In the genomic region with DNA sequence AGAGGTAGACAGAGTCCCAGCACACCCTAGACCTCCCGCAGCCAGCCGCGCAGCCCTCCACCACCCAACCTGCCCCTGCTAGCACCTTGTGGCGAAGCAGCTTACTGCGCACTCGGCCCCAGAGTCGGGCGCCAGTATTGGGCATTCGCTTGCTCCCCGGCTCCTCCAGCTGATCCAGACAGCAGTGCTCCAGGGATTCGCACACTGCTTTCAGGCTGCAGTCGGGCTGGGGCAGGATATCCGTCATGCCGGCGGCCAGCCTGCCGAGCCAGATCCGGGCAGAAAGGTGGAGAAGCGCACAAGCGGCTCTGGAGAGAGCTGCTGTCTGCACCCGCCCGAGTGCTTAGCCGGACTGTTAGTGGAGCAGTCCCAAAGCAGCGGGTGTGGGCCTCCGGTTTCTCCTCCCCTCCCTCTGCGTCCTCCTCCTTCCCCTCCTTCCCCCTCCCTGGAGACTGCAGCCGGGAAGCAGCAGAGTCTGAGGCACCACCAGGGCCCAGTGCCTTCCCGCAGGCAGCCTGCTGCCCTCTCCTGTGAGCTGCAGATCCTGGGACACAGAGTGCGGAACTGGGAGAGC, we compare ENCODE assay signal across 8 mouse cellular contexts. TPM values are rescaled to one million over a fixed set of nuclear protein-coding genes. Genes with fewer than 3 reads are reported as not detected.
DNase-seq lines count a peak whose midpoint lies in the region; ATAC-seq and TF ChIP-seq lines count a peak whose summit lies in the region.

No protein-coding gene starts in this region.

- intact Hi-C loops in heart, adult 2 months (cut with DNase I): no loop called here

- peak; percentile 40; the same call in 1 of the 2 replicates for ATAC-seq in liver, postnatal 0 days

- H3K27me3 ChIP-seq in heart, adult 2 months (ENCODE audit: control insufficient read depth, insufficient read depth, low read length): no peaks in the 10 kb centered on the region
- no peaks in the 10 kb centered on the region for H3K27me3 ChIP-seq in liver, postnatal 0 days (ENCODE audit: insufficient read depth, low read length)

- H3K4me3 ChIP-seq in heart, adult 2 months: peak overlapping the region; percentile 59
- H3K4me3 ChIP-seq in liver, postnatal 0 days (ENCODE audit: low read depth, low read length): peak overlapping the region; percentile 17; the same call in 1 of the 2 replicates

- peak; percentile 62 to 70 for DNase-seq in adrenal gland, postnatal 36 days
- DNase-seq in embryo, embryonic 9.5 days (ENCODE audit: extremely low spot score): peak; percentile 77
- DNase-seq in heart, adult 2 months: peak; percentile 73 to 80
- DNase-seq in kidney, adult 11 months: peak; percentile 31
- peak; percentile 28 for DNase-seq in liver, postnatal 0 days
- peak; percentile 51 for DNase-seq in ovary, adult 18-20 months (ENCODE audit: low spot score)
- DNase-seq in thymus, postnatal 4 days: no peak
- DNase-seq in spleen, postnatal 14 days (ENCODE audit: low spot score in 2 of 2): no peak

- peak; percentile 35 for TF ChIP-seq CTCF in heart, adult 2 months (IDR thresholded peaks at IDR 0.05)
- no peak for TF ChIP-seq CTCF in liver, postnatal 0 days (IDR thresholded peaks at IDR 0.05; ENCODE audit: low read depth)

- no peak; the same call in 1 of the 2 replicates for TF ChIP-seq EP300 in heart, adult 2 months (IDR thresholded peaks at IDR 0.05; ENCODE audit: insufficient read depth, low read depth, low read length)
- TF ChIP-seq EP300 in liver, postnatal 0 days (IDR thresholded peaks at IDR 0.05; ENCODE audit: low read depth): no peak

- H3K79me2 ChIP-seq in heart, adult 2 months (replicated peaks; ENCODE audit: control insufficient read depth, insufficient read depth, low read length): no peaks in the 10 kb centered on the region

- peak overlapping the region; percentile 62 for H3K27ac ChIP-seq in heart, adult 2 months
- H3K27ac ChIP-seq in liver, postnatal 0 days (ENCODE audit: low read depth): no peak overlapping the region

- no peaks in the 10 kb centered on the region for H3K9me3 ChIP-seq in liver, postnatal 0 days (ENCODE audit: low read length)

- H3K4me2 ChIP-seq in liver, postnatal 0 days (ENCODE audit: low read depth, low read length): peak overlapping the region; percentile 38

- peaks cover 13% of the 10 kb centered on the region for H3K4me1 ChIP-seq in heart, adult 2 months (ENCODE audit: control insufficient read depth, insufficient read depth, low read length)
- no peaks in the 10 kb centered on the region for H3K4me1 ChIP-seq in liver, postnatal 0 days (ENCODE audit: insufficient read depth)

- WGBS in heart, adult 2 months: 8% methylated on average over 28 of the region's 28 CpGs
- 40% methylated on average over 28 of the region's 28 CpGs for WGBS in liver, postnatal 0 days (ENCODE audit: insufficient replicate concordance)

- peak; percentile 83 for TF ChIP-seq POLR2A in heart, adult 2 months (IDR thresholded peaks at IDR 0.05; ENCODE audit: insufficient read depth, low read depth, low read length)

- H3K36me3 ChIP-seq in heart, adult 2 months (ENCODE audit: control insufficient read depth, insufficient read depth, low read length): no peaks in the 10 kb centered on the region
- no peaks in the 10 kb centered on the region for H3K36me3 ChIP-seq in liver, postnatal 0 days (replicated peaks; ENCODE audit: insufficient read depth, low read length)

- H3K9ac ChIP-seq in heart, adult 2 months (ENCODE audit: low read depth, low read length): peak overlapping the region; percentile 74
- H3K9ac ChIP-seq in liver, postnatal 0 days (replicated peaks): no peak overlapping the region

RNA-seq across cellular contexts. Expression of gene Timm22, which starts 30.2 kb away (rescaled TPM):
- total RNA-seq in adrenal gland, postnatal 36 days (2021): 10 to 100 TPM; 45.9 to 48.6 TPM
- total RNA-seq in heart, adult 2 months (2021): 10 to 100 TPM; 35.3 to 40.4 TPM
- 10.4 and 21.0 TPM in 2 replicates for polyA plus RNA-seq in heart, adult 2 months (2012; rRNA removed)
- polyA plus RNA-seq in liver, postnatal 0 days (2015; fragmentation: Nextera tagmentation; extraction: Ambion mirVana): 35.0 and 38.4 TPM in 2 replicates

RNA-seq across cellular contexts. Expression of gene Nxn, which starts 38.0 kb away (rescaled TPM):
- 10 to 100 TPM; 28.3 to 29.7 TPM for total RNA-seq in adrenal gland, postnatal 36 days (2021)
- total RNA-seq in heart, adult 2 months (2021): 10 to 100 TPM; 14.6 to 19.1 TPM
- 10.0 and 14.0 TPM in 2 replicates for polyA plus RNA-seq in heart, adult 2 months (2012; rRNA removed)
- 2.5 and 2.6 TPM in 2 replicates for polyA plus RNA-seq in liver, postnatal 0 days (2015; fragmentation: Nextera tagmentation; extraction: Ambion mirVana)

Comparison
In these comparisons a context has a peak if more than half of its experiments do, and no peak if none do; other contexts are left out.
1. DNase-seq: peak in adrenal gland, postnatal 36 days (2 of 2), embryo, embryonic 9.5 days (single experiment), heart, adult 2 months (2 of 2), kidney, adult 11 months (single experiment), liver, postnatal 0 days (single experiment) and ovary, adult 18-20 months (single experiment); none in thymus, postnatal 4 days (single experiment) and spleen, postnatal 14 days (0 of 2).